Mouse (Mus musculus) limb, embryonic 11.5 days (tissue): ENCODE results near the gene Zc3h12c. TPM values are rescaled to one million over a fixed set of nuclear protein-coding genes. Genes with fewer than 3 reads are reported as not detected.
A peak's percentile ranks its signal among the peaks of the same experiment; 100 is the strongest.

ENCODE experiments used
- ATAC-seq: fragments of 200-750 bp; cut with Nextera tagmentation; 2 replicates; pipeline ENCODE4 v1.8.0; 2017; ENCODE audit warnings: low read depth; ENCODE audit not compliant: insufficient number of reproducible peaks, low FRiP score, low TSS enrichment
- DNase-seq: peaks from one replicate; pipeline ENCODE4 v3.0.0-alpha.2; 2015; ENCODE audit warnings: low spot score
- H3K27ac ChIP-seq: fragments of 300-500 bp; sonication (generic); replicated peaks from 2 replicates; pipeline ENCODE4 v1.5.1; 2014; ENCODE audit warnings: low read depth, mild to moderate bottlenecking, low read length
- H3K27me3 ChIP-seq: fragments of 300-500 bp; sonication (generic); 2 replicates; pipeline ENCODE4 v1.6.1; 2014; ENCODE audit warnings: mild to moderate bottlenecking, low read length, mixed read lengths; ENCODE audit not compliant: control insufficient read depth, insufficient read depth
- H3K36me3 ChIP-seq: fragments of 300-500 bp; sonication (generic); 2 replicates; pipeline ENCODE4 v1.6.1; 2014; ENCODE audit warnings: mild to moderate bottlenecking, low read length, moderate library complexity, mixed read lengths; ENCODE audit not compliant: control insufficient read depth, insufficient read depth
- H3K4me1 ChIP-seq: fragments of 300-500 bp; sonication (generic); 2 replicates; pipeline ENCODE4 v1.6.1; 2014; ENCODE audit warnings: low read length, mixed read lengths; ENCODE audit not compliant: control insufficient read depth, insufficient read depth
- H3K4me2 ChIP-seq: fragments of 300-500 bp; sonication (generic); 2 replicates; pipeline ENCODE4 v1.6.1; 2014; ENCODE audit warnings: low read depth, mild to moderate bottlenecking, moderate library complexity; ENCODE audit not compliant: severe bottlenecking
- H3K4me3 ChIP-seq: fragments of 300-500 bp; sonication (generic); 2 replicates; pipeline ENCODE4 v1.5.1; 2014; ENCODE audit warnings: low read depth, low read length
- H3K9ac ChIP-seq: fragments of 300-500 bp; sonication (generic); 2 replicates; pipeline ENCODE4 v1.6.1; 2014; ENCODE audit warnings: mild to moderate bottlenecking, low read length
- H3K9me3 ChIP-seq: fragments of 300-500 bp; sonication (generic); 2 replicates; pipeline ENCODE4 v1.6.1; 2016; ENCODE audit warnings: low read length; ENCODE audit not compliant: control insufficient read depth
- whole genome bisulfite sequencing: fragments of 180-500 bp; shearing (Covaris S2); extraction: QIAGEN DNeasy Blood & Tissue Kit; methylation state at CpG from one replicate; pipeline ENCODE4 v1.1.7; 2014; 5-methylcytosine and 5-hydroxymethylcytosine counted together
- polyA plus RNA-seq: library from polyadenylated mRNA; unstranded; fragments of >200 nt; fragmentation: Nextera tagmentation; extraction: Ambion mirVana; gene quantifications from 2 replicates; pipeline ENCODE4 v1.2.1, GENCODE M21; 2014

Zc3h12c gene
- polyA plus RNA-seq, 1 experiment from 2014 or later, result 4.4 TPM

GRCm38 (mm10) chr9:52165076-52165705 lies 3.2 kb downstream of the Zc3h12c start:
- ATAC-seq (no peak), DNase-seq (no peak)
- no peaks in the 10 kb centered on the region for H3K27me3 ChIP-seq
- 0 out of 2 replicates have a peak, but pooled peaks cover 5% of the 10 kb centered on the region for H3K4me1 ChIP-seq
- no peak overlapping the region for H3K9ac ChIP-seq
- no peak overlapping the region for H3K4me3 ChIP-seq
- no peaks in the 10 kb centered on the region for H3K36me3 ChIP-seq
- no peak overlapping the region for H3K27ac ChIP-seq
- 87% methylated on average over 13 of the region's 13 CpGs for WGBS
- H3K4me2 ChIP-seq, result no peak overlapping the region
- no peaks in the 10 kb centered on the region; the same call in 1 of the 2 replicates for H3K9me3 ChIP-seq

DNA sequence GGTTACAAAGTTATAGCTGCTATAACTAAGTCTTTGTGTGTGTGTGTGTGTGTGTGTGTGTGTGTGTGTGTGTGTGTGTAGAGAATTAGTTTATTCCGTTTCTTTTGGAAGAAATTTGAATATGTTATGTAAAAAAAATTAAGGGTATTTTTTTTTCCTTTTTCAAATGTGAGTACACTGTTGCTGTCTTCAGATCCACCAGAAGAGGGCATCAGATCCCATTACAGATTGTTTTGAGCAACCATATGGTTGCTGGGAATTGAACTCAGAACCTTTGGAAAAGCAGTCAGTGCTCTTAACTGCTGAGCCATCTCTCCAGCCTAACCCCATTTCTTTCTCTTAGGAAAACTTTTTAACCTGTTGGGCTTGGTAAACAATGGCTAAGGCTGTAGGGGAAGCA lies 7.9 kb downstream of the Zc3h12c start:
- no peaks in the 10 kb centered on the region for H3K27me3 ChIP-seq
- no peaks in the 10 kb centered on the region for H3K4me1 ChIP-seq
- no peak overlapping the region for H3K27ac ChIP-seq
- H3K4me2 ChIP-seq, result no peak overlapping the region
- ATAC-seq, result no peak
- H3K36me3 ChIP-seq, result no peaks in the 10 kb centered on the region
- DNase-seq, result no peak
- no peaks in the 10 kb centered on the region; the same call in 1 of the 2 replicates for H3K9me3 ChIP-seq
- no peak overlapping the region for H3K9ac ChIP-seq
- WGBS, result 88% methylated on average over 1 of the region's 1 CpGs
- no peak overlapping the region for H3K4me3 ChIP-seq

GRCm38 (mm10) chr9:52158561-52158960 lies 9.8 kb downstream of the Zc3h12c start:
- Histone ChIP-seq H3K9me3 (no peaks in the 10 kb centered on the region; the same call in 1 of the 2 replicates), H3K9ac (no peak overlapping the region), H3K36me3 (no peaks in the 10 kb centered on the region), H3K27me3 (no peaks in the 10 kb centered on the region), H3K4me3 (no peak overlapping the region), H3K27ac (no peak overlapping the region), H3K4me1 (no peaks in the 10 kb centered on the region), H3K4me2 (no peak overlapping the region)
- 98% methylated on average over 1 of the region's 1 CpGs for WGBS
- DNase-seq, result no peak
- no peak for ATAC-seq

- H3K4me2 ChIP-seq, result no peak overlapping the region
- no peak overlapping the region for H3K9ac ChIP-seq
- H3K27ac ChIP-seq, result no peak overlapping the region
- 0 out of 2 replicates have a peak, but pooled peaks cover 2% of the 10 kb centered on the region for H3K4me1 ChIP-seq
- ATAC-seq (no peak), DNase-seq (no peak)
- WGBS, result 88% methylated on average over 4 of the region's 4 CpGs
- no peak overlapping the region for H3K4me3 ChIP-seq
- H3K27me3 ChIP-seq, result no peaks in the 10 kb centered on the region
- H3K36me3 ChIP-seq, result no peaks in the 10 kb centered on the region
- no peaks in the 10 kb centered on the region for H3K9me3 ChIP-seq
These were observed 13.0 kb downstream of the Zc3h12c start for GRCm38 (mm10) chr9:52155417-52155816.

DNA sequence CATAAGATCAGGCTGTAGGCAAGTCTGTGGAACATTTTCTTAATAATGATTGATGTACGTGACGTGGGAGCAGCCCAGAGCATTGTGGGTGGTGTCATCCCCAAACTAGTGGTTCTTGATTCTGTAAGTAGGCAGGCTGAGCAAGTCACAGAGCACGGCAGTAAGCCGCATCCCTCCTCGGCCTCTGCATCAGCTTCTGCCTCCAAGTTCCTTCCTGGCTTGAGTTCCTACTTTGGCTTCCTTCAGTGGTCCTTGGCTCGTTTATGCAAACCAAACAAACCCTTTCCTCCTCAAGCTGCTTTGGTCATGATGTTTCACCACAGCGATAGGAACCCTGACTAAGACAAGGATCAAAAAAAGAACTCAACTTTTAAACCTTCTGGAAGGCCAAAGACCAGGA lies 14.1 kb downstream of the Zc3h12c start:
- DNase-seq (no peak), ATAC-seq (no peak)
- H3K4me3 ChIP-seq, result no peak overlapping the region
- H3K4me2 ChIP-seq, result no peak overlapping the region
- no peak overlapping the region for H3K27ac ChIP-seq
- WGBS, result 69% methylated on average over 7 of the region's 7 CpGs
- H3K27me3 ChIP-seq, result no peaks in the 10 kb centered on the region
- no peaks in the 10 kb centered on the region for H3K36me3 ChIP-seq
- H3K4me1 ChIP-seq, result peaks cover 4% of the 10 kb centered on the region; the same call in 1 of the 2 replicates
- H3K9me3 ChIP-seq, result no peaks in the 10 kb centered on the region
- H3K9ac ChIP-seq, result no peak overlapping the region

DNA sequence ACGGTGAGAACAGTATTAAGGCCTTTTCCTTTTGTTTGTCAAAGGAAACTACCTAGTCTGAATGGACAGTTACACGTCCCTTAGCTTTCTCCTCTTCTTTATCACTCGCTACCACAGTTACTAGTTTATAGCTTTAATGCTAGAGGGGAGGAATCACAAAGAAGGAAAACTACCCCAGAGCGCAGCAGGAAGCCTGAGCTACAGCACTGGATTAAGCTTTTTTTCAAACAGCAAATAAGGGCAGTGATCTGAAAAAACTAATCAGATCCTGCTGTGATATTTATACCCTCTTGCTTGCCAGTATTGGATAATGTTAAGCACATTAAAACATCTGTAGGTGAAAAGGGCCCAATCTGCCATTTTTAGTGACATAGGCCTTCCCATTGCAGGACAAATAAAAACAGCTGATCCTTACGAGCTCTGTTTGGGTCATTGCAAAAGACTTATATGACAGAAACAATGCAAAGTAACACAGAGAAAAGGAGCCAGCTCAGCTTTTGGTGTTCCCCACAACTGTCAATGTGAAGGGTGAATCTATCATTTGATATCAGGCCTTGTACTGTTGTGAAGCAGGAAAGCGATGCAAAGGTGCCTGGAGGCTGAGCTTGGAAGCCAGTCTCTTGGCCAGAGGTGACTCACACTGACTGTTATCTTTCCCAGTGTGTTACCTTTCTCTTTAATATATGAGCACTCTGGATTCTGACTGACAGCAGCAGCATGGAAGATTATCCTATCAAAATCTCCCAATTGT lies 16.1 kb downstream of the Zc3h12c start:
- H3K9me3 ChIP-seq, result no peaks in the 10 kb centered on the region
- no peak overlapping the region for H3K9ac ChIP-seq
- ATAC-seq, result no peak
- H3K27ac ChIP-seq, result no peak overlapping the region
- no peak overlapping the region for H3K4me2 ChIP-seq
- WGBS, result 65% methylated on average over 6 of the region's 6 CpGs
- H3K36me3 ChIP-seq, result no peaks in the 10 kb centered on the region
- peaks cover 8% of the 10 kb centered on the region; the same call in 1 of the 2 replicates for H3K4me1 ChIP-seq
- DNase-seq, result no peak
- H3K27me3 ChIP-seq, result no peaks in the 10 kb centered on the region
- H3K4me3 ChIP-seq, result no peak overlapping the region

DNA sequence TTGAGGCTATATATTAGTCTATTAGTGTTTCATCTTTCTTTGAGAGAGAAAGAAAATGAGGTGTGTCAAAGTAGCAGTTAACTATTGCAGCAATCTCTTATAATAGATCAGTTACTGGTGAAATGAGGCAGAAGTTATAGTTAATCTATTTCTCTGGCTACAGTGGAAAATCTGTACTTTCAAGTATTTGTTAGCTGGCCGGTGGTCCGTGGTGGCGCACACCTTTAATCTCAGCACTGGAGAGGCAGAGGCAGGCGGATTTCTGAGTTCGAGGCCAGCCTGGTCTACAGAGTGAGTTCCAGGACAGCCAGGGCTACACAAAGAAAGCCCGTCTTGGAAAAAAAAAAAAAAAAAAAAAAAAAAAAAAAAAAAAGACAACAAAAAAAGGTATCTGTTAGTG lies 18.6 kb downstream of the Zc3h12c start:
- no peaks in the 10 kb centered on the region for H3K9me3 ChIP-seq
- ATAC-seq (no peak), DNase-seq (no peak)
- H3K27ac ChIP-seq, result no peak overlapping the region
- no peak overlapping the region for H3K4me3 ChIP-seq
- H3K4me1 ChIP-seq, result peaks cover 8% of the 10 kb centered on the region; the same call in 1 of the 2 replicates
- no peak overlapping the region for H3K4me2 ChIP-seq
- WGBS, result 87% methylated on average over 6 of the region's 6 CpGs
- H3K9ac ChIP-seq, result no peak overlapping the region
- H3K27me3 ChIP-seq, result no peaks in the 10 kb centered on the region
- no peaks in the 10 kb centered on the region for H3K36me3 ChIP-seq

DNA sequence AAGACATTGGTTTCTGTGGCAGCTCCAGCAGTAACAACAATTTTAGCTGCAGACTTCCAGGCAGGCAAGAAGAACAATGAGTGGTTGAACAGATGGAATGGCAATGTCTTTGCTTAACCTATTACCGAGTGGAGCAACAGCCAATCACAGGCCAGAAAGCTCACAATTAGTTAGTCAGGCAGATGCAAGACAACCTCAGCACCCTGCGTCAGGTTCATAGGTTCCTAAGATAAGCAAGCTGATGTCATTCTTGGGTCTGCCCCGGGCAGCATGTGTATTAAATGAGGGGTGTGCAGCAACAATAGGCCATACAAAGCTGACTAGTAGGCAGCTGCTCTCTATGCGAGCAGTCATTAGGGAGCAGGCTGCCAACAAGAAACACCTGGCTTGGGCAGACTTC lies 19.1 kb downstream of the Zc3h12c start:
- WGBS, result 28% methylated on average over 4 of the region's 4 CpGs
- H3K36me3 ChIP-seq, result no peaks in the 10 kb centered on the region
- no peak overlapping the region for H3K9ac ChIP-seq
- peaks cover 8% of the 10 kb centered on the region; the same call in 1 of the 2 replicates for H3K4me1 ChIP-seq
- H3K9me3 ChIP-seq, result no peaks in the 10 kb centered on the region
- no peaks in the 10 kb centered on the region for H3K27me3 ChIP-seq
- DNase-seq (peak; percentile 61), ATAC-seq (peak; percentile 65; the same call in 1 of the 2 replicates)
- H3K4me3 ChIP-seq, result no peak overlapping the region
- H3K27ac ChIP-seq, result no peak overlapping the region
- H3K4me2 ChIP-seq, result peak overlapping the region; percentile 3
